Mouse (Mus musculus) lung, postnatal 0 days (tissue): ENCODE measurements around the gene Slc4a3. TPM values are rescaled to one million over a fixed set of nuclear protein-coding genes. Genes with fewer than 3 reads are reported as not detected.

Source experiments
- ATAC-seq: fragments of 200-750 bp; cut with Nextera tagmentation; 2 replicates; pipeline ENCODE4 v1.8.0; 2017; ENCODE audit warnings: moderate library complexity
- DNase-seq: peaks from one replicate; pipeline ENCODE4 v3.0.0-alpha.2; 2016; ENCODE audit warnings: low spot score
- H3K27ac ChIP-seq: fragments of 300-500 bp; sonication (generic); 2 replicates; pipeline ENCODE4 v1.5.1; 2014; ENCODE audit warnings: antibody characterized with exemption, mild to moderate bottlenecking, low read length, mixed read lengths
- H3K27me3 ChIP-seq: fragments of 300-500 bp; sonication (generic); replicated peaks from 2 replicates; pipeline ENCODE4 v1.6.1; 2014; ENCODE audit warnings: low read length, mixed read lengths; ENCODE audit not compliant: insufficient read depth
- H3K36me3 ChIP-seq: fragments of 300-500 bp; sonication (generic); 2 replicates; pipeline ENCODE4 v1.6.1; 2014; ENCODE audit warnings: low read length, mixed read lengths; ENCODE audit not compliant: insufficient read depth
- H3K4me1 ChIP-seq: fragments of 300-500 bp; sonication (generic); 2 replicates; pipeline ENCODE4 v1.6.1; 2014; ENCODE audit warnings: antibody characterized with exemption, low read depth, low read length, mixed read lengths; ENCODE audit not compliant: insufficient read depth
- H3K4me2 ChIP-seq: fragments of 300-500 bp; sonication (generic); replicated peaks from 2 replicates; pipeline ENCODE4 v1.6.1; 2014; ENCODE audit warnings: low read depth, mild to moderate bottlenecking, low read length, moderate library complexity, mixed read lengths
- H3K4me3 ChIP-seq: fragments of 300-500 bp; sonication (generic); 2 replicates; pipeline ENCODE4 v1.5.1; 2014; ENCODE audit warnings: low read depth, low read length
- H3K9ac ChIP-seq: fragments of 300-500 bp; sonication (generic); replicated peaks from 2 replicates; pipeline ENCODE4 v1.6.1; 2014; ENCODE audit warnings: low read depth, mild to moderate bottlenecking
- H3K9me3 ChIP-seq: fragments of 300-500 bp; sonication (generic); 2 replicates; pipeline ENCODE4 v1.6.1; 2016; ENCODE audit warnings: low read length, mixed read lengths
- CTCF ChIP-seq: IDR thresholded peaks from 2 replicates; pipeline ENCODE4 v1.5.1; 2016; ENCODE audit warnings: antibody characterized with exemption, mild to moderate bottlenecking
- EP300 ChIP-seq: IDR thresholded peaks from 2 replicates; pipeline ENCODE4 v1.6.1; 2016; ENCODE audit warnings: antibody characterized with exemption, mild to moderate bottlenecking, control low read depth
- WGBS: fragments of 180-500 bp; shearing (Covaris S2); extraction: QIAGEN DNeasy Blood & Tissue Kit; methylation state at CpG from one replicate; pipeline ENCODE4 v1.1.7; 2014; 5-methylcytosine and 5-hydroxymethylcytosine counted together
- polyA plus RNA-seq: library from polyadenylated mRNA; unstranded; fragments of >200 nt; fragmentation: Nextera tagmentation; extraction: Ambion mirVana; gene quantifications from 2 replicates; pipeline ENCODE4 v1.2.1, GENCODE M21; 2015

The Slc4a3 gene
- polyA plus RNA-seq, 1 experiment from 2014 or later = 8.0 TPM

- 87% methylated on average over 3 of the region's 3 CpGs for WGBS
- ATAC-seq (no peak), DNase-seq (no peak)
- H3K36me3 ChIP-seq = no peaks in the 10 kb centered on the region
- H3K4me2 ChIP-seq = no peak overlapping the region
- peaks cover 3% of the 10 kb centered on the region; the same call in 1 of the 2 replicates for H3K4me1 ChIP-seq
- no peak overlapping the region for H3K4me3 ChIP-seq
- no peaks in the 10 kb centered on the region for H3K9me3 ChIP-seq
- no peak overlapping the region for H3K27ac ChIP-seq
- H3K27me3 ChIP-seq = no peaks in the 10 kb centered on the region
- no peak for TF ChIP-seq EP300
- no peak for TF ChIP-seq CTCF
- no peak overlapping the region for H3K9ac ChIP-seq
Measured at GRCm38 (mm10) chr1:75548083-75548482, 2.0 kb downstream of the Slc4a3 start.

- DNase-seq (no peak), ATAC-seq (no peak)
- TF ChIP-seq CTCF = no peak
- TF ChIP-seq EP300 = no peak
- H3K36me3 ChIP-seq = no peaks in the 10 kb centered on the region
- H3K9ac ChIP-seq = no peak overlapping the region
- no peak overlapping the region for H3K27ac ChIP-seq
- no peak overlapping the region for H3K4me3 ChIP-seq
- no peaks in the 10 kb centered on the region for H3K27me3 ChIP-seq
- WGBS = 85% methylated on average over 17 of the region's 17 CpGs
- H3K4me1 ChIP-seq = peaks cover 3% of the 10 kb centered on the region; the same call in 1 of the 2 replicates
- no peaks in the 10 kb centered on the region for H3K9me3 ChIP-seq
- H3K4me2 ChIP-seq = no peak overlapping the region
Measured at GRCm38 (mm10) chr1:75548871-75549270, 2.8 kb downstream of the Slc4a3 start.

- DNase-seq (no peak), ATAC-seq (no peak)
- TF ChIP-seq EP300 (no peak), CTCF (no peak)
- Histone ChIP-seq H3K9ac (no peak overlapping the region), H3K27me3 (no peaks in the 10 kb centered on the region), H3K27ac (no peak overlapping the region), H3K4me3 (no peak overlapping the region), H3K4me2 (no peak overlapping the region), H3K9me3 (no peaks in the 10 kb centered on the region), H3K36me3 (no peaks in the 10 kb centered on the region), H3K4me1 (peaks cover 3% of the 10 kb centered on the region; the same call in 1 of the 2 replicates)
- 69% methylated on average over 16 of the region's 17 CpGs for WGBS
Measured at GRCm38 (mm10) chr1:75549289-75550279, 3.5 kb downstream of the Slc4a3 start.

GRCm38 (mm10) chr1:75550586-75550985 lies 4.5 kb downstream of the Slc4a3 start:
- 71% methylated on average over 15 of the region's 15 CpGs for whole genome bisulfite sequencing
- no peaks in the 10 kb centered on the region for H3K27me3 ChIP-seq
- no peaks in the 10 kb centered on the region; the same call in 1 of the 2 replicates for H3K36me3 ChIP-seq
- no peak overlapping the region for H3K4me3 ChIP-seq
- no peak for ATAC-seq
- H3K27ac ChIP-seq = no peak overlapping the region
- TF ChIP-seq EP300 (no peak), CTCF (no peak)
- no peak overlapping the region for H3K9ac ChIP-seq
- H3K4me2 ChIP-seq = no peak overlapping the region
- H3K9me3 ChIP-seq = no peaks in the 10 kb centered on the region
- H3K4me1 ChIP-seq = peaks cover 3% of the 10 kb centered on the region; the same call in 1 of the 2 replicates
- no peak for DNase-seq

- Histone ChIP-seq H3K9ac (no peak overlapping the region), H3K4me2 (no peak overlapping the region), H3K27me3 (no peaks in the 10 kb centered on the region), H3K4me1 (no peaks in the 10 kb centered on the region; the same call in 1 of the 2 replicates), H3K36me3 (no peaks in the 10 kb centered on the region; the same call in 1 of the 2 replicates), H3K9me3 (no peaks in the 10 kb centered on the region), H3K27ac (no peak overlapping the region), H3K4me3 (no peak overlapping the region)
- ATAC-seq (no peak), DNase-seq (no peak)
- TF ChIP-seq CTCF = no peak
- no peak for TF ChIP-seq EP300
- 76% methylated on average over 7 of the region's 7 CpGs for WGBS
Measured at GRCm38 (mm10) chr1:75555680-75556079, 9.6 kb downstream of the Slc4a3 start.

- Histone ChIP-seq H3K36me3 (no peaks in the 10 kb centered on the region; the same call in 1 of the 2 replicates), H3K4me3 (no peak overlapping the region), H3K9ac (no peak overlapping the region), H3K4me1 (no peaks in the 10 kb centered on the region; the same call in 1 of the 2 replicates), H3K9me3 (no peaks in the 10 kb centered on the region), H3K27ac (no peak overlapping the region), H3K27me3 (0 out of 2 replicates have a peak, but pooled peaks cover 3% of the 10 kb centered on the region), H3K4me2 (no peak overlapping the region)
- TF ChIP-seq EP300 (no peak), CTCF (no peak)
- 83% methylated on average over 9 of the region's 9 CpGs for WGBS
- no peak for DNase-seq
- no peak for ATAC-seq
Measured at GRCm38 (mm10) chr1:75556143-75556781, 10.2 kb downstream of the Slc4a3 start.
